Mouse (Mus musculus) testis, adult 2 months (tissue): ENCODE data around the gene Gm20388.

ENCODE experiments used
- CTCF ChIP-seq: fragments of 200-500 bp; IDR thresholded peaks from 2 replicates; pipeline ENCODE4 v1.5.1; 2012; ENCODE audit warnings: low read depth, mild to moderate bottlenecking, inconsistent platforms, low read length, moderate library complexity; ENCODE audit not compliant: control insufficient read depth, insufficient read depth, insufficient replicate concordance
- POLR2A ChIP-seq: fragments of 200-500 bp; IDR thresholded peaks from 2 replicates; pipeline ENCODE4 v1.6.1; 2012; ENCODE audit warnings: low read depth, mild to moderate bottlenecking, inconsistent platforms, low read length, moderate library complexity; ENCODE audit not compliant: control insufficient read depth

- no peak for TF ChIP-seq POLR2A
- no peak for TF ChIP-seq CTCF
Observed at GRCm38 (mm10) chr8:123514781-123515539, 3604.3 kb downstream of the Gm20388 start, which contains the start of gene Dbndd1.
